Comparison of ENCODE assay signal across 20 mouse cellular contexts in the genomic region with DNA sequence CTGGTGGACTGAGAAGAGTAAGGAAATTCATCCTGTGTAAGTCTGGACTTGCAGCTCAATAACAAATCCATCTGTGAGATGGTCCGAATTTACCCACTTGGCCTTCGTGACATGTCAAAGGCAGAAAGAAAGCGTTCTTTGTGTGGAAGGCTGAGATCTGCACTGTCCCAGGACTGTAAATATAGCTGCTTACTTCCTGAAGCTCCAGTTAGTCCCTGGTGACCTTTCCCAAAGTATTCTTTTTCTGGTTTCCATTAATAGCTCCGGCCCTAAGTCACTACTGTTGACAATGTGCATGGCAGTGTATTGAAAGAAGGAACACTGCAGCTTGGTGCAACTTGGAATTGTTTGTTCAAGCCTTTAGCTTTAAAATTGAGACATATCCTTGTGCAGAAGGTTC.
DNase-seq lines count a peak whose midpoint lies in the region; ATAC-seq and TF ChIP-seq lines count a peak whose summit lies in the region.
"Had no signal": no experiment of that assay in that cellular context is flagged by ENCODE, and none has a peak within 500 bp of the region (broad histone marks: within the 10 kb centered on the region; RNA-seq: fewer than 3 reads in every experiment).

No protein-coding gene starts in this region.

- no peak for ATAC-seq in kidney, embryonic 15.5 days (replicated peaks; ENCODE audit: low FRiP score)
- no peak for ATAC-seq in heart, embryonic 15.5 days (replicated peaks; ENCODE audit: insufficient number of reproducible peaks, insufficient read depth, low FRiP score, low read depth)
- no peak for ATAC-seq in stomach, embryonic 16.5 days (ENCODE audit: insufficient read depth, low FRiP score)
- ATAC-seq: midbrain, embryonic 16.5 days had no signal

- TF ChIP-seq CTCF in gastrocnemius, adult 2 months (IDR thresholded peaks at IDR 0.05) = no peak

- H3K9me3 ChIP-seq in kidney, embryonic 15.5 days (replicated peaks) = no peaks in the 10 kb centered on the region
- no peaks in the 10 kb centered on the region for H3K9me3 ChIP-seq in heart, embryonic 15.5 days (replicated peaks)
- no peaks in the 10 kb centered on the region; the same call in 1 of the 2 replicates for H3K9me3 ChIP-seq in stomach, embryonic 16.5 days (replicated peaks; ENCODE audit: control insufficient read depth, low read length)
- H3K9me3 ChIP-seq: forebrain, embryonic 12.5 days; hindbrain, embryonic 13.5 days; limb, embryonic 13.5 days had no signal

- H3K4me3 ChIP-seq in gastrocnemius, adult 2 months = peak overlapping the region; percentile 17
- H3K4me3 ChIP-seq in kidney, embryonic 15.5 days (replicated peaks) = no peak overlapping the region
- H3K4me3 ChIP-seq in heart, embryonic 15.5 days = no peak overlapping the region
- H3K4me3 ChIP-seq in stomach, embryonic 16.5 days (replicated peaks; ENCODE audit: low read length) = no peak overlapping the region
- H3K4me3 ChIP-seq: forebrain, embryonic 12.5 days; hindbrain, embryonic 13.5 days; limb, embryonic 13.5 days had no signal

- DNase-seq in gastrocnemius, adult 2 months = peak; percentile 26
- no peak for DNase-seq in gastrocnemius, adult 8-10 months (ENCODE audit: low spot score in 2 of 2)
- DNase-seq in kidney, adult 8-10 months = no peak
- DNase-seq in adrenal gland, postnatal 10 days = no peak
- DNase-seq: adrenal gland, postnatal 14 days; B cell, adult 2 months; cerebellum, adult 2 months; kidney, postnatal 25 days; layer of hippocampus, adult 9-11 months; lung, postnatal 14 days; right cerebral cortex, adult 18-20 months; thymus, postnatal 36 days had no signal

- intact Hi-C loops in gastrocnemius, adult 2 months (cut with DNase I) = no loop called here

- no peaks in the 10 kb centered on the region for H3K36me3 ChIP-seq in kidney, embryonic 15.5 days
- H3K36me3 ChIP-seq in heart, embryonic 15.5 days = no peaks in the 10 kb centered on the region
- H3K36me3 ChIP-seq in stomach, embryonic 16.5 days (ENCODE audit: control insufficient read depth, insufficient read depth, low read length) = no peaks in the 10 kb centered on the region
- H3K36me3 ChIP-seq: forebrain, embryonic 12.5 days; hindbrain, embryonic 13.5 days; limb, embryonic 13.5 days had no signal

- WGBS in kidney, embryonic 15.5 days = 35% methylated on average over 4 of the region's 4 CpGs
- 57% methylated on average over 4 of the region's 4 CpGs for WGBS in heart, embryonic 15.5 days
- whole genome bisulfite sequencing in stomach, embryonic 16.5 days = 50% methylated on average over 4 of the region's 4 CpGs

- H3K27ac ChIP-seq in gastrocnemius, adult 2 months = peak overlapping the region; percentile 76
- 0 out of 2 replicates have a peak overlapping the region, but pooled peaks have one; percentile 23 for H3K27ac ChIP-seq in kidney, embryonic 15.5 days
- peak overlapping the region; percentile 21; the same call in 1 of the 2 replicates for H3K27ac ChIP-seq in heart, embryonic 15.5 days
- H3K27ac ChIP-seq in stomach, embryonic 16.5 days (ENCODE audit: low read length) = peak overlapping the region; percentile 48
- H3K27ac ChIP-seq: forebrain, embryonic 12.5 days; hindbrain, embryonic 13.5 days; limb, embryonic 13.5 days; liver, embryonic 14.5 days had no signal

- no peak overlapping the region for H3K9ac ChIP-seq in kidney, embryonic 15.5 days
- no peak overlapping the region for H3K9ac ChIP-seq in heart, embryonic 15.5 days
- H3K9ac ChIP-seq in stomach, embryonic 16.5 days (ENCODE audit: low read length) = no peak overlapping the region
- H3K9ac ChIP-seq: forebrain, embryonic 12.5 days; hindbrain, embryonic 13.5 days; limb, embryonic 13.5 days; liver, embryonic 14.5 days had no signal

- H3K27me3 ChIP-seq in kidney, embryonic 15.5 days = no peaks in the 10 kb centered on the region
- no peaks in the 10 kb centered on the region for H3K27me3 ChIP-seq in heart, embryonic 15.5 days
- no peaks in the 10 kb centered on the region for H3K27me3 ChIP-seq in stomach, embryonic 16.5 days (ENCODE audit: control insufficient read depth, insufficient read depth, low read length)
- H3K27me3 ChIP-seq: forebrain, embryonic 12.5 days; hindbrain, embryonic 13.5 days; limb, embryonic 13.5 days had no signal

- H3K4me1 ChIP-seq in kidney, embryonic 15.5 days = peaks cover 4% of the 10 kb centered on the region; the same call in 1 of the 2 replicates
- H3K4me1 ChIP-seq in heart, embryonic 15.5 days (replicated peaks) = peaks cover 8% of the 10 kb centered on the region; the same call in 1 of the 2 replicates
- peaks cover 5% of the 10 kb centered on the region for H3K4me1 ChIP-seq in stomach, embryonic 16.5 days (ENCODE audit: control insufficient read depth, insufficient read depth, low read length)
- H3K4me1 ChIP-seq: hindbrain, embryonic 13.5 days had no signal

- H3K4me2 ChIP-seq in kidney, embryonic 15.5 days = no peak overlapping the region
- H3K4me2 ChIP-seq in heart, embryonic 15.5 days = no peak overlapping the region
- H3K4me2 ChIP-seq in stomach, embryonic 16.5 days (ENCODE audit: low read depth, low read length) = no peak overlapping the region
- H3K4me2 ChIP-seq: forebrain, embryonic 12.5 days; hindbrain, embryonic 13.5 days; limb, embryonic 13.5 days had no signal

Comparison
In these comparisons a context has a peak if more than half of its experiments do, and no peak if none do; other contexts are left out.
1. H3K27ac ChIP-seq: peak in every context shown above with its lines; median percentile 76 in gastrocnemius, adult 2 months; 48 in stomach, embryonic 16.5 days; 23 in kidney, embryonic 15.5 days; 21 in heart, embryonic 15.5 days.